Mouse (Mus musculus) adrenal gland, adult 8-10 months (tissue): ENCODE data around the gene Nrde2. TPM values are rescaled to one million over a fixed set of nuclear protein-coding genes. Genes with fewer than 3 reads are reported as not detected.

Source experiments
- DNase-seq: peaks from one replicate; pipeline ENCODE4 v3.0.0; 2022
- total RNA-seq, 4 experiments: library from RNA; stranded (reverse); gene quantifications; 2 replicates each; pipeline ENCODE4 v1.2.4; 2022

Gene Nrde2
- total RNA-seq, 4 experiments from 2014 or later = 20.3 to 25.0 (median 23.4) TPM

GRCm38 (mm10) chr12:100124913-100125798 lies 34.3 kb downstream of the Nrde2 start:
- no peak for DNase-seq

DNA sequence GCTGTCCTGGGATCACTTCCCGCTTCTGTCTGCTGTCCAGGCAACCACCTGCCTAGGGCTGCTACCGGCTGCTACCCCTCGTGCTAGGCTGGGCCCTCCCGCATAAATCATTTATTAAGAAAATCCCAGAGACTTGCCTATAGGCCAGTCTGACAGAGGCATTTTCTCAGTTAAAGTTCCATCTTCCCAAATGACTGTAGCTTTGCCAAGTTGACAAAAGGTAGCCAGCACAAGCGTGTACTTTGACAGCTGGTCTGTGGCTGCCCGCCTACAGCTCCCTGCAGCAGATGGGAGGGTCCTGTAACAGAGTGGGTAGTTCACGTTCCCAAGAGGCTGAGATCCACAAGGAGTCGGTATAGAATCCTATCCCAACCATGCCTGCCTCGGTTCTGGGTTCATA lies 36.0 kb downstream of the Nrde2 start:
- no peak for DNase-seq

GRCm38 (mm10) chr12:100122921-100123381 lies 36.5 kb downstream of the Nrde2 start:
- peak; percentile 79 for DNase-seq

DNA sequence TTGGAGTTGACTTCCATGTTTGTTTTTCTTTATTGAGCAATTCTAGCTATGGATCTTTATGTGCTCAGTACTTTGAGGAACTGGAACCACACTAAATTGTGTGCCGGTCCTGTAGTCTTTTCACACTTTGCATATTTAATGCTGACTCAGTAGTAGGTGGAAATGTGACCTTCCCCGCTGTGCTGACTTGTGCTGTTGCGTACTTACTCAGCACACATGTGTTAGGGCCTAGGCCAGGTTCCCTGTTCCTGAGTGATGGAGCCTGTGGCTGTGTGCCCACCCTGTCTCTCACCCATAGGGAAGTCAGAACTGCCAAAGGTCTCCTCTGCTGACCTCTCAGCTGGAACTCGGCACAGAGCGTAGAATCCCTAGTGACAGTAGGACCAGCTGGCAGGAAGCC lies 43.5 kb downstream of the Nrde2 start:
- DNase-seq = no peak

DNA sequence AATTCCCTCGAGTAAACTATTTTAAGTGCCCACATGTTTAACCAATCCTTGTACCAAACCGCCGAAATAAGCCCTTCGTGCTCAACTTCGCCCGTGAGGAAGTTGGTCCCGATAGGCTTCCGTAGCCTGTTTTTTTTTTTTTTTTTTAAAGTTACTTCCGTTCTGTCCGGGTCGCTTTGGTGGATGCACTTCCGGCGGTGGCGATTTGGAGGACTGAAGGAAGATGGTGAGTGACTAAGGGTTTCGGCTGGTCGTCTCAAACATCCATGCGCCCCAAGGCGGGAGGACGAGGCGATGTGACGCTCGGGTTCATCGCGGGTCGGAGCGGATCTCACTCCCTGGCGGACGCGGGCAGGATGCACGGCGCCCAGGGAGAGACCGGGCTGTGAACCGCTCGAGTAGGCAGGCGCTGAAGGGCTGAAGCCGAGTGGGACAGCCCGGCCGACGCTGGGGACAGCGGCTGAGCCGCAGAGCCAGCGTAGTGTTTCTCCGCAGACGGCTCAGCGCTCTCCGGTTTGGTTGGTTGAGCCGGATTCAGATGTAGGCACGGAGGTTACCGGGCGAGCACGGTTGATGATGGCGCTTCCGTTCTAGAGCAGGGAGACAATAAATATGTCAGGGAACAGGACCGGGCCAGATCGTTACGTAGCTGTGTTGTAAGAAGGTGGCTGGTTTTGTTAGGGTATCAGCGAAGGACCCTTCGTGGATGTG lies 49.3 kb downstream of the Nrde2 start, which contains the start of gene Psmc1:
Psmc1 (plus strand) TSS at position 169 of the 711 bp plus-strand sequence.
- peak; percentile 71 for DNase-seq

DNA sequence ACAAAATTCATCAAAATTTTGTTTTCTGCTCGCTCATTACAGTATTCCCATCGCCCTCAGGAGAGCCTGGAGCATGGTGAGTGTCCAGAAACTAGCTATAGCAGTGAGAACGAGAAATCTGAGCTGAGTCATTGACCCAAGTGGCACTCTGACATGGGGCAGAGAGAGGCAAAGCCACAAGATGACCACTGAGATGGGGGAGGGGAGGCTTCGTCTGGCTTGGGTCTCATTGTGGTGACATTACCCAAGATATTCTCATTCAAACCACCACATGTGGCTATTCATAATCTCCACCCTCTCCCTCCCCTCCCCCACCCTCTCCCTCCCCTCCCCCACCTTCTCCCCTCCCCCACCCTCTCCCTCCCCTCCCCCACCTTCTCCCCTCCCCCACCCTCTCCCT lies 52.0 kb downstream of the Nrde2 start:
- no peak for DNase-seq

GRCm38 (mm10) chr12:100106275-100106895 lies 53.1 kb downstream of the Nrde2 start:
- DNase-seq = no peak

DNA sequence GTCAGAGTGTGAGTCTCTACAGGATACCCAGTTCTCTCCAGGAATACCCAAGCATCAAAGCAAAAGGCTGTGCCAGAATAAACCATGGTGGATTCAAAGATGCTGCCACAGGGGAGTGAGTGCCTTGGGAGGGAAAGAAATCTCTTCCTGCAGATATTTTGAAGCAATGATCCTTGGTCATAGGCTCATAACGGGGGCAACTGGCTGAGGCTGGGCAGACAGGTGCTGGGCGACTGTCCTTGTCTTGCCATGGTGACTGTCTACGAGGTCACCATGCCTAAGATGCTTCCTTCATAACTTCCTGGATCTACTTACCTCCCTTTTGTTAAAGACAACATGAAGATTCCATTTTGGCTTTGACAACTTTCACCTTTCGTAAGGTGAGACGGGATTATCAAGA lies 54.9 kb downstream of the Nrde2 start:
- no peak for DNase-seq

GRCm38 (mm10) chr12:100101651-100102050 lies 57.8 kb downstream of the Nrde2 start:
- DNase-seq = no peak

GRCm38 (mm10) chr12:100100707-100101030 lies 58.8 kb downstream of the Nrde2 start:
- DNase-seq = no peak

DNA sequence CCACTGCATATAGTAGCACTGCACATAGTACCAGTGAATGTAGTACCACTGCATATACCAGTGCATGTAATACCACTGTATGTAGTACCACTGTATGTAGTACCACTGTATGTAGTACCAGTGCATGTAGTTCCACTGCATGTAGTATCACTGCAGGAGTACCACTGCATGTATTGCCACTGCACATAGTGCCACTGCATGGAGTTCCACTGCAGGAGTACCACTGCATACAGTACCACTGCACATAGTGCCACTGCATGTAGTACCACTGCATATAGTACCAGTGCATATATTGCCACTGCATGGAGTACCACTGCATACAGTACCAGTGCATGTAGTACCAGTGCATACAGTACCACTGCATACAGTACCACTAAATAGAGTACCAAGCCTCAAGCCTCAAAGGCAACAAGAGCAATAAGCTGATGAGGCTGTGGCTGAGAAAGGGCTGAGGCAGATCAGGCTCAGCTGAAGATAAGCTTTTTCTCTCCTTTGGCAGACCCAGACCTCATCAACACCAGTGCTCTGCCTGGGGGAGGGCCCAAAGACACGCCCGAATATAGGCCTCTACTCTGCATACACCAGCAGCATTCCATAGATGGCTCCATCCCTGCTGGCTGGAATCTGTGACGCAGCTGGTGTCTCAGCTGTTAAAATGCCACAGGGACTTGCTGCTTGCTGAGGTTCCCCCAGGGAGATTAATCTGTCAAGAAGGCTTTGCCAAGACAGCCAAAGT lies 59.3 kb downstream of the Nrde2 start:
- no peak for DNase-seq

- no peak for DNase-seq
Observed at GRCm38 (mm10) chr12:100093046-100093445, 66.4 kb downstream of the Nrde2 start.

DNA sequence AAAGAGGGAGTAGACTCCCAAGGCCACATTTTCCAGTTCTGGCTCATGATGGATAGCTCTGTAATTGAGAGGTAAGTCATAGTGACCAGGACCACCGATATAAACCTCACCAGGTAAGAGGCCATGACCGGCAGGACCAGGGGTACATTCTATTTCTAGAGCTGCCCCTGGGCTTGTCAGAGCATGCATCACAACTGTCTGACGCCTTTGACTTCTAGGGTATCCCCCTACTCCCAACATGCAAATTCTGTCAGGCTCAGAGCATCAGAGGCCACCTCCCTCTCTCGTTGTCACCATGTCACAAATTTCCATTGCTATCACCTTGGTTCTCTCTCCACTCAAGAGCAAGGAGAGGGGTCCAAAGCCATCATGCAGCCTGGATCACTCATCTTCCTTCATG lies 68.7 kb downstream of the Nrde2 start:
- DNase-seq = no peak

- no peak for DNase-seq
Observed at GRCm38 (mm10) chr12:100089265-100089664, 70.2 kb downstream of the Nrde2 start.

DNA sequence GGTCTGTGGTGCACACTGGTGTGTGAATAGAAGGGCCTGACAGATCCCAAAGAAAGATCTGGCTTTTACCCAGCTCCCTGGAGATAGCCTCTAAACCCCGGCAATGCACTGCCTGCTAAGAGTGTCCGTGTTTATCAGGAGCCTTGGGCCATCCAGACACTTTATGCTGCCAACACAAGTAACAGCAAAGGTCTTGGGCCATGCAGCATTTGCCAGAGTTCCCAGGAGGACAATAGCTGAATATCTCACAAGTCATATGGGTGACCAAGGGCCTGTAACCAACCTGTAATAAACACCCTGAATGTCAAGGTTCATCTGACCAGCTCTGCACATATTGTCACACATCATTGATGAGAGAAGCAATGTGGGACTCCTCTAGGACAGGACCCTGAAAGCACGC lies 71.4 kb downstream of the Nrde2 start:
- DNase-seq = no peak

DNA sequence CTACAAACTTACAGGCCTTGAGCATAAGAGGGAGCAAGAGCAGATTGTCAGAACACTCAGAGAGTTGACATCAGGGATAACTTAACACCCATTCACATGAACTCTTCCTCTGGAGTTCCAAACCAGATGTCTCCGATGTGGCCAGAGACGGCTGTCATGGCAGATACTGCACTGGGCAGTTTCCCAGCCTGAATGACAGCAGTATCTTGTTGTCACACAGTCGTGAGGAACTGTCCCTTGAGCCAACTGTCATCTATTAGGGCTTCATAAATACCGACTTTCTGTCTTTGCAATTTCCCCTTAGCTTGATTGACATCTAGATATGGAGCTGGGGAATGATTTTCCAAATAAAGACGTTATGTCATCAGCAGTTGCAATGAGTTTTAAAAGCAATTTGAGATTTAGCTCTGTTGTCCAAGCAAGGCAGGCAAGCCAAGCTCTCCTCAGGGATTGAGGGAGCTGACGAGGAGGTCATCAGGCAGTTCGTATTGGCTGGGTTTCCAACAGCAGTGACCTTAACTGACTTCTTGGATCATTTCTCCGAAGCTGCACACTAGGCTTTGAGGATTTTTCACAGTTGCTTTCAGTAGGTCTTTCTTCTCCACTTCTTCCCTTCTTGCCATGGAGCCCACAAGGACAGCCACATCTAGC lies 79.7 kb downstream of the Nrde2 start:
- DNase-seq = no peak

DNA sequence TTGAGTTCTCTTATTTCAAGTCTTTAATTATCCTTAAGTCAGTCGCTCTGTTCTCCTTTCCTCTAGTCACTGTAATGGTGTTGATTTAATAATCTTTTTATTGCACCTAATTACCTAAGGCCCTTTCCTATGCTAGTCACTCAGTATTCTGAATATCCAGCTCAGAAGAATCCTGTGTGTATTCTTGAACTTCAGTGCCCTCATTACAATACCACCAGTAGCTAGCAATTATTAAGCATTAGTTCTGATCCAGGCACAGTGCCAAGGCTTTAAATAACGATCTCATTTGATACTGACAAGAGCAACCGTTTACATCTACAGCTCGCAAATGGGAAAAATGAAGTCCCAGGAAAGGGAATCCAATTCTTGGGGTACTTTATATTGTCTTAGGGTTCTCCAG lies 83.7 kb downstream of the Nrde2 start:
- DNase-seq = no peak

Other genes starting within 250 kb of the Nrde2 start
- 1 to 10 TPM; 1.0 to 1.3 (median 1.1) TPM for gene Kcnk13, start 195.2 kb downstream of the Nrde2 start, total RNA-seq
- gene Psmc1, start 49.5 kb downstream of the Nrde2 start, total RNA-seq = 100 to 1,000 TPM; 185 to 258 (median 197) TPM
- 100 to 1,000 TPM; 303 to 399 (median 341) TPM for gene Calm1, start 39.8 kb upstream of the Nrde2 start, total RNA-seq